Mouse (Mus musculus) olfactory bulb, adult 2 months (tissue): ENCODE measurements around the gene C1qtnf3.

Source experiments
- CTCF ChIP-seq: fragments of 200-500 bp; IDR thresholded peaks from 2 replicates; pipeline ENCODE4 v1.5.1; 2012; ENCODE audit warnings: low read depth, mild to moderate bottlenecking, low read length, moderate library complexity; ENCODE audit not compliant: insufficient read depth
- POLR2A ChIP-seq: fragments of 200-500 bp; IDR thresholded peaks from 2 replicates; pipeline ENCODE4 v1.6.1; 2012; ENCODE audit warnings: mild to moderate bottlenecking, low read depth, low read length, moderate library complexity; ENCODE audit not compliant: insufficient read depth

- no peak for TF ChIP-seq CTCF
- no peak for TF ChIP-seq POLR2A
These were observed 4.3 kb upstream of the C1qtnf3 start for GRCm38 (mm10) chr15:10947852-10948251.
